Mouse (Mus musculus) hindbrain, embryonic 13.5 days (tissue): ENCODE results near the gene Tat. TPM values are rescaled to one million over a fixed set of nuclear protein-coding genes. Genes with fewer than 3 reads are reported as not detected.

Experiments
- ATAC-seq: fragments of 200-750 bp; cut with Nextera tagmentation; 2 replicates; pipeline ENCODE4 v1.8.0; 2017; ENCODE audit warnings: moderate TSS enrichment; ENCODE audit not compliant: low FRiP score
- H3K27ac ChIP-seq: fragments of 300-500 bp; sonication (generic); 2 replicates; pipeline ENCODE4 v1.5.1; 2015; ENCODE audit warnings: inconsistent platforms, mild to moderate bottlenecking, moderate library complexity
- H3K27me3 ChIP-seq: fragments of 300-500 bp; sonication (generic); 2 replicates; pipeline ENCODE4 v1.6.1; 2015; ENCODE audit warnings: mild to moderate bottlenecking, inconsistent platforms
- H3K36me3 ChIP-seq: fragments of 300-500 bp; sonication (generic); 2 replicates; pipeline ENCODE4 v1.6.1; 2015; ENCODE audit warnings: mild to moderate bottlenecking, inconsistent platforms
- H3K4me1 ChIP-seq: fragments of 300-500 bp; sonication (generic); replicated peaks from 2 replicates; pipeline ENCODE4 v1.6.1; 2015; ENCODE audit warnings: inconsistent platforms
- H3K4me2 ChIP-seq: fragments of 300-500 bp; sonication (generic); 2 replicates; pipeline ENCODE4 v1.6.1; 2015; ENCODE audit warnings: inconsistent platforms, mild to moderate bottlenecking, moderate library complexity
- H3K4me3 ChIP-seq: fragments of 300-500 bp; sonication (generic); 2 replicates; pipeline ENCODE4 v1.5.1; 2015; ENCODE audit warnings: mild to moderate bottlenecking, inconsistent platforms
- H3K9ac ChIP-seq: fragments of 300-500 bp; sonication (generic); 2 replicates; pipeline ENCODE4 v1.6.1; 2015; ENCODE audit warnings: mild to moderate bottlenecking, inconsistent platforms
- H3K9me3 ChIP-seq: fragments of 300-500 bp; sonication (generic); 2 replicates; pipeline ENCODE4 v1.6.1; 2016; ENCODE audit warnings: inconsistent platforms
- WGBS: fragments of 180-500 bp; shearing (Covaris S2); methylation state at CpG from one replicate; pipeline ENCODE4 v1.1.7; 2015; 5-methylcytosine and 5-hydroxymethylcytosine counted together
- polyA plus RNA-seq: library from polyadenylated mRNA; unstranded; fragments of >200 nt; fragmentation: Nextera tagmentation; extraction: Ambion mirVana; gene quantifications from 2 replicates; pipeline ENCODE4 v1.2.1, GENCODE M21; 2015

Gene Tat
- polyA plus RNA-seq, 1 experiment from 2014 or later: not detected

- peaks cover 29% of the 10 kb centered on the region for H3K4me1 ChIP-seq
- no peaks in the 10 kb centered on the region for H3K9me3 ChIP-seq
- H3K27ac ChIP-seq: no peak overlapping the region
- no peak overlapping the region for H3K4me3 ChIP-seq
- no peaks in the 10 kb centered on the region for H3K36me3 ChIP-seq
- no peak for ATAC-seq
- WGBS: 60% methylated on average over 4 of the region's 4 CpGs
- H3K4me2 ChIP-seq: no peak overlapping the region
- H3K27me3 ChIP-seq: peaks cover 48% of the 10 kb centered on the region
- no peak overlapping the region for H3K9ac ChIP-seq
Observed at GRCm38 (mm10) chr8:109959112-109959511, 31.1 kb upstream of the Tat start.

- Histone ChIP-seq H3K4me1 (peaks cover 20% of the 10 kb centered on the region), H3K36me3 (no peaks in the 10 kb centered on the region), H3K27ac (no peak within 1 kb of the TSS), H3K9ac (peak within 1 kb of the TSS; percentile 60), H3K4me2 (peak within 1 kb of the TSS; percentile 60), H3K4me3 (peak within 1 kb of the TSS; percentile 41), H3K9me3 (no peaks in the 10 kb centered on the region), H3K27me3 (peaks cover 48% of the 10 kb centered on the region)
- 2% methylated on average over 64 of the region's 64 CpGs for WGBS
- ATAC-seq: peak; percentile 54
Observed at GRCm38 (mm10) chr8:109961693-109962367, 28.4 kb upstream of the Tat start, which contains the start of gene Marveld3. Marveld3 (minus strand) TSS chr8:109962203.

- Histone ChIP-seq H3K4me2 (no peak overlapping the region), H3K27ac (no peak overlapping the region), H3K9ac (no peak overlapping the region), H3K27me3 (peaks cover 48% of the 10 kb centered on the region), H3K4me3 (no peak overlapping the region), H3K9me3 (no peaks in the 10 kb centered on the region), H3K4me1 (peaks cover 11% of the 10 kb centered on the region), H3K36me3 (no peaks in the 10 kb centered on the region)
- ATAC-seq: no peak
- 83% methylated on average over 9 of the region's 9 CpGs for WGBS
Observed at GRCm38 (mm10) chr8:109962896-109963295, 27.3 kb upstream of the Tat start.

- ATAC-seq: no peak
- Histone ChIP-seq H3K27me3 (peaks cover 54% of the 10 kb centered on the region), H3K9ac (no peak overlapping the region), H3K9me3 (no peaks in the 10 kb centered on the region), H3K27ac (no peak overlapping the region), H3K36me3 (no peaks in the 10 kb centered on the region), H3K4me1 (peaks cover 11% of the 10 kb centered on the region), H3K4me2 (no peak overlapping the region), H3K4me3 (no peak overlapping the region)
- WGBS: 79% methylated on average over 13 of the region's 13 CpGs
Observed at GRCm38 (mm10) chr8:109963421-109963820, 26.8 kb upstream of the Tat start.

- Histone ChIP-seq H3K36me3 (no peaks in the 10 kb centered on the region), H3K27me3 (peaks cover 57% of the 10 kb centered on the region), H3K9me3 (no peaks in the 10 kb centered on the region), H3K9ac (no peak overlapping the region), H3K4me2 (no peak overlapping the region), H3K4me3 (no peak overlapping the region), H3K4me1 (peaks cover 11% of the 10 kb centered on the region), H3K27ac (no peak overlapping the region)
- ATAC-seq: no peak
- 72% methylated on average over 4 of the region's 4 CpGs for WGBS
Observed at GRCm38 (mm10) chr8:109964106-109964505, 26.1 kb upstream of the Tat start.

GRCm38 (mm10) chr8:109968837-109969236, 21.4 kb upstream of the Tat start:
- H3K36me3 ChIP-seq: no peaks in the 10 kb centered on the region
- no peaks in the 10 kb centered on the region for H3K4me1 ChIP-seq
- H3K27ac ChIP-seq: no peak overlapping the region
- no peak overlapping the region for H3K4me3 ChIP-seq
- 59% methylated on average over 10 of the region's 10 CpGs for WGBS
- H3K4me2 ChIP-seq: no peak overlapping the region
- H3K9ac ChIP-seq: no peak overlapping the region
- peaks cover 18% of the 10 kb centered on the region for H3K27me3 ChIP-seq
- H3K9me3 ChIP-seq: no peaks in the 10 kb centered on the region
- no peak for ATAC-seq

GRCm38 (mm10) chr8:109970323-109970722, 19.9 kb upstream of the Tat start:
- Histone ChIP-seq H3K36me3 (no peaks in the 10 kb centered on the region), H3K9ac (no peak overlapping the region), H3K4me1 (no peaks in the 10 kb centered on the region), H3K9me3 (no peaks in the 10 kb centered on the region), H3K4me2 (no peak overlapping the region), H3K27ac (no peak overlapping the region), H3K27me3 (peaks cover 18% of the 10 kb centered on the region), H3K4me3 (no peak overlapping the region)
- no peak for ATAC-seq
- 7% methylated on average over 9 of the region's 9 CpGs for WGBS

- Histone ChIP-seq H3K4me2 (no peak overlapping the region), H3K4me1 (no peaks in the 10 kb centered on the region), H3K4me3 (no peak overlapping the region), H3K27me3 (peaks cover 17% of the 10 kb centered on the region), H3K27ac (no peak overlapping the region), H3K36me3 (no peaks in the 10 kb centered on the region), H3K9ac (no peak overlapping the region), H3K9me3 (no peaks in the 10 kb centered on the region)
- ATAC-seq: no peak
- WGBS: 95% methylated on average over 4 of the region's 4 CpGs
Observed at GRCm38 (mm10) chr8:109972901-109973300, 17.3 kb upstream of the Tat start.

- H3K27ac ChIP-seq: no peak overlapping the region
Observed at GRCm38 (mm10) chr8:109979339-109979738, 10.9 kb upstream of the Tat start.

GRCm38 (mm10) chr8:109982386-109983105, 7.7 kb upstream of the Tat start:
- ATAC-seq: no peak
- peaks cover 11% of the 10 kb centered on the region; the same call in 1 of the 2 replicates for H3K4me1 ChIP-seq
- H3K27me3 ChIP-seq: no peaks in the 10 kb centered on the region
- no peak overlapping the region for H3K4me3 ChIP-seq
- no peaks in the 10 kb centered on the region for H3K36me3 ChIP-seq
- H3K9me3 ChIP-seq: no peaks in the 10 kb centered on the region
- no peak overlapping the region for H3K9ac ChIP-seq
- no peak overlapping the region for H3K27ac ChIP-seq
- no peak overlapping the region for H3K4me2 ChIP-seq
- 73% methylated on average over 15 of the region's 15 CpGs for WGBS

More at GRCm38 (mm10) chr8:109979339-109979738, 10.9 kb upstream of the Tat start:
- Histone ChIP-seq H3K4me3 (no peak overlapping the region), H3K4me1 (peaks cover 9% of the 10 kb centered on the region; the same call in 1 of the 2 replicates), H3K9ac (no peak overlapping the region), H3K4me2 (no peak overlapping the region), H3K9me3 (no peaks in the 10 kb centered on the region), H3K27me3 (no peaks in the 10 kb centered on the region), H3K36me3 (no peaks in the 10 kb centered on the region)
- ATAC-seq: no peak
- 78% methylated on average over 6 of the region's 6 CpGs for WGBS

GRCm38 (mm10) chr8:109983944-109984343, 6.3 kb upstream of the Tat start:
- peaks cover 11% of the 10 kb centered on the region; the same call in 1 of the 2 replicates for H3K4me1 ChIP-seq
- H3K4me2 ChIP-seq: no peak overlapping the region
- no peaks in the 10 kb centered on the region for H3K9me3 ChIP-seq
- no peaks in the 10 kb centered on the region for H3K36me3 ChIP-seq
- no peak for ATAC-seq
- H3K4me3 ChIP-seq: no peak overlapping the region
- WGBS: 25% methylated on average over 5 of the region's 5 CpGs
- H3K27me3 ChIP-seq: no peaks in the 10 kb centered on the region
- H3K9ac ChIP-seq: no peak overlapping the region
- peak overlapping the region; percentile 63 for H3K27ac ChIP-seq

GRCm38 (mm10) chr8:109986384-109986783, 3.9 kb upstream of the Tat start:
- Histone ChIP-seq H3K4me1 (peaks cover 11% of the 10 kb centered on the region; the same call in 1 of the 2 replicates), H3K9me3 (no peaks in the 10 kb centered on the region), H3K4me3 (no peak overlapping the region), H3K9ac (no peak overlapping the region), H3K27ac (no peak overlapping the region), H3K27me3 (no peaks in the 10 kb centered on the region), H3K36me3 (no peaks in the 10 kb centered on the region), H3K4me2 (no peak overlapping the region)
- 83% methylated on average over 7 of the region's 7 CpGs for WGBS
- no peak for ATAC-seq
